Mouse (Mus musculus) neutrophil, adult 5-6 weeks (primary cell): ENCODE results near the gene Bag5. TPM values are rescaled to one million over a fixed set of nuclear protein-coding genes. Genes with fewer than 3 reads are reported as not detected.

ENCODE experiments used
- ATAC-seq: fragments of 151-379, 151-347 bp; 2 replicates; pipeline ENCODE4 v1.8.0; 2017; ENCODE audit warnings: mild to moderate bottlenecking, moderate TSS enrichment; ENCODE audit not compliant: insufficient number of reproducible peaks, poor library complexity, low FRiP score, severe bottlenecking; ENCODE audit errors: extremely low read depth
- total RNA-seq: library from RNA; stranded (forward); fragments of 200-1000 nt; gene quantifications from 2 replicates; pipeline ENCODE4 v1.2.3, GENCODE M21; 2017

Bag5 gene
- total RNA-seq = 19.8 and 20.5 TPM in 2 replicates

GRCm38 (mm10) chr12:111713004-111713651 is at the start of gene Bag5, which contains the start of gene Apopt1:
Bag5 (minus strand) TSS chr12:111713257.
Apopt1 (plus strand) TSS chr12:111713261.
- ATAC-seq = peak; percentile 86

GRCm38 (mm10) chr12:111760306-111760908 is 47.4 kb upstream of the Bag5 start:
- no peak for ATAC-seq

GRCm38 (mm10) chr12:111759176-111760061 is 46.4 kb upstream of the Bag5 start:
- no peak; the same call in 1 of the 2 replicates for ATAC-seq

GRCm38 (mm10) chr12:111758381-111759175 is 45.5 kb upstream of the Bag5 start, which contains the start of gene Klc1:
Klc1 (plus strand) TSS chr12:111758849.
- 0 out of 2 replicates have a peak, but pooled peaks have one; percentile 17 for ATAC-seq

GRCm38 (mm10) chr12:111757561-111758325 is 44.7 kb upstream of the Bag5 start:
- ATAC-seq = no peak

GRCm38 (mm10) chr12:111756698-111757082 is 43.6 kb upstream of the Bag5 start:
- no peak for ATAC-seq

GRCm38 (mm10) chr12:111756082-111756697 is 43.1 kb upstream of the Bag5 start:
- ATAC-seq = no peak

- no peak for ATAC-seq
Measured at GRCm38 (mm10) chr12:111755231-111755630, 42.2 kb upstream of the Bag5 start.

- ATAC-seq = no peak
Measured at GRCm38 (mm10) chr12:111754710-111755109, 41.7 kb upstream of the Bag5 start.

- no peak for ATAC-seq
Measured at GRCm38 (mm10) chr12:111753347-111753746, 40.3 kb upstream of the Bag5 start.

GRCm38 (mm10) chr12:111752491-111752890 is 39.4 kb upstream of the Bag5 start:
- no peak for ATAC-seq

- no peak for ATAC-seq
Measured at GRCm38 (mm10) chr12:111750739-111751138, 37.7 kb upstream of the Bag5 start.

- no peak for ATAC-seq
Measured at GRCm38 (mm10) chr12:111747421-111747820, 34.4 kb upstream of the Bag5 start.

GRCm38 (mm10) chr12:111746091-111746490 is 33.0 kb upstream of the Bag5 start:
- 0 out of 2 replicates have a peak, but pooled peaks have one; percentile 51 for ATAC-seq

GRCm38 (mm10) chr12:111745274-111745673 is 32.2 kb upstream of the Bag5 start:
- ATAC-seq = no peak

- ATAC-seq = peak; percentile 74
Measured at GRCm38 (mm10) chr12:111743981-111744423, 30.9 kb upstream of the Bag5 start.

- ATAC-seq = no peak
Measured at GRCm38 (mm10) chr12:111743419-111743818, 30.4 kb upstream of the Bag5 start.

GRCm38 (mm10) chr12:111741338-111741737 is 28.3 kb upstream of the Bag5 start:
- ATAC-seq = no peak
